Mouse (Mus musculus) regulatory T cell (primary cell): Measurements from ENCODE around the gene Vmn1r169.
"Not testable (repeated sequence)": the region's sequence is repeated elsewhere in the genome, so short reads cannot be mapped to it uniquely, and the experiment has no call there.

Source experiments
- in situ Hi-C: fragments of 300-600 bp; cut with MboI, MseI; formaldehyde crosslinking; loops from one replicate; pipeline ENCODE4 v1.15.1; 2025; ENCODE audit warnings: high pct_unique_total_duplicates

The Vmn1r169 gene

GRCm38 (mm10) chr7:23575226-23575625 is at the start of gene Vmn1r169:
Gene Vmn1r169 (plus strand): TSS chr7:23575526.
- in situ Hi-C loops = loop anchor here (5.0 kb wide), 1 partner anchor 262 kb away; the partner anchor contains the start of gene Vmn1r176

GRCm38 (mm10) chr7:23539432-23539831 is 35.9 kb upstream of the Vmn1r169 start, which contains the start of gene Vmn1r168:
Gene Vmn1r168 (plus strand): TSS chr7:23539732.
- in situ Hi-C loops = loop anchor here (5.0 kb wide), 1 partner anchor 52 kb away; no protein-coding TSS in a partner anchor

GRCm38 (mm10) chr7:23605875-23606274 is 30.5 kb downstream of the Vmn1r169 start, which contains the start of gene Vmn1r170:
Gene Vmn1r170 (plus strand): TSS chr7:23606175.
- in situ Hi-C loops = not testable (repeated sequence)
